Mouse (Mus musculus) gastrocnemius, postnatal 10 days (tissue): ENCODE data around the gene Efcab3. TPM values are rescaled to one million over a fixed set of nuclear protein-coding genes. Genes with fewer than 3 reads are reported as not detected.
"Not testable (repeated sequence)": the region's sequence is repeated elsewhere in the genome, so short reads cannot be mapped to it uniquely, and the experiment has no call there.

Source experiments
- DNase-seq: peaks from one replicate; pipeline ENCODE4 v3.0.0; 2021; ENCODE audit warnings: mixed read lengths
- long read RNA-seq, 2 experiments: library from polyadenylated mRNA; stranded (forward); transcript quantifications; one replicate each; pipeline ENCODE4 v2.0.0; 2021
- total RNA-seq, 2 experiments: library from RNA; stranded (reverse); gene quantifications; 2 replicates each; pipeline ENCODE4 v1.2.3; 2021

The Efcab3 gene
- not detected for total RNA-seq
- long read RNA-seq, experiment 1: 0 reads
- long read RNA-seq, experiment 2: 0 reads

- DNase-seq: no peak
These were observed at the start of gene Efcab3 for GRCm38 (mm10) chr11:105063292-105063691. Gene Efcab3, plus strand, starts transcription at chr11:105063592.

DNA sequence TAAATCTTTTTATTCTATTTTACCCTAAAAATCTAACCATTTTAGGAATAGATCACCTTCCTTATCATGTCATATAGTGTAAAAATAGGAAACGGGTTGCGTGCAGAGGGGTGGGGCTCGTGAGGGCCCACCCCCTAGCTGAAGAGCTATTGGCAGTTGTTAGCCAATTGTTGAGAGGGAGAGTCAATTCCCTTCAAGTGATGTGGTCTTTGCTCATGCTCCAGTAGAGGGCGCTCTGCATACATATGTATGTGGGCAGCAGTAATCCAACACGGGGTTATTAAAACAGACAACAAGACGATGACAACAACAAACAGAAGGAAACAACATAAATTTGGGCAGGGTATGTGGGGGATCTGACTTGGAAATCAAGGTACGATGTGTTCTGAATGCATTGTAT is 42.3 kb upstream of the Efcab3 start:
- no peak for DNase-seq

- DNase-seq: no peak
These were observed 34.5 kb upstream of the Efcab3 start for GRCm38 (mm10) chr11:105028744-105029348.

DNA sequence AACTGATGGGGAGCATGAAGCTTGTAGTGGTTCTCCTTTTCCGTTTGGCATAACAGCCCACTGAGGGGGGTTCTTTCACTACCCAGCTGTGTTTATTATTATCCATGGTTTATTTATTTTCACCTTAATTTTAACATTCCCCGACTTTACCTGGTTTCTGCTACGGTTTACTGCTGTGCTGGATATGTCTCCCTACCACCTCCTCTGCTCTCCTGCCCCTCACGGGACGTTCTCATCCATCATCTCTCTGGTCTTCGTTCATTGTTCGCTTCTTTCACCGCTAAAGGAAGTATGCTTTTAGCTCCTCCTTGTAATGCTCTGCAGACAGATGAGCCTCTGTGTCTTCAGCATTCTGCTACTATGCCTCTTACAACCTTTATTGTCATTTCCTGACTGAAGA is 33.9 kb upstream of the Efcab3 start:
- no peak for DNase-seq

GRCm38 (mm10) chr11:105030229-105030628 is 33.2 kb upstream of the Efcab3 start:
- no peak for DNase-seq

GRCm38 (mm10) chr11:105031103-105031502 is 32.3 kb upstream of the Efcab3 start:
- no peak for DNase-seq

GRCm38 (mm10) chr11:105035081-105035480 is 28.3 kb upstream of the Efcab3 start:
- no peak for DNase-seq

DNA sequence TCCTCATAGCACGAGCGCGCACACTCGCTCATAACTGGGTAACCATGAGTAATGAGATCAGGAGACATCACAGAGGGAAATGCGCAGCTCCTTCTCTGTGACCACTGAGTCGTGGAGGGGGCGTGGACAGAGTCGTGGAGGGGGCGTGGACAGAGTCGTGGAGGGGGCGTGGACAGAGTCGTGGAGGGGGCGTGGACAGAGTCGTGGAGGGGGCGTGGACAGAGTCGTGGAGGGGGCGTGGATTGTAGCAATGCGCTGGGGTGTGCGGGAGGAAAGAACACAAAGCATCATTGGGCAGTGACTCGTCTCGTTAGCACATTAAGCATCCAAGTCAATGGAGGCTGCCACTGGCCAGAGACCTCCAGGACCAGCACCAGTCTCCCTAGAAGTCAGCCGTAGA is 49.1 kb downstream of the Efcab3 start:
- DNase-seq: not testable (repeated sequence)

- DNase-seq: no peak
These were observed 54.4 kb downstream of the Efcab3 start for GRCm38 (mm10) chr11:105117814-105118213.

DNA sequence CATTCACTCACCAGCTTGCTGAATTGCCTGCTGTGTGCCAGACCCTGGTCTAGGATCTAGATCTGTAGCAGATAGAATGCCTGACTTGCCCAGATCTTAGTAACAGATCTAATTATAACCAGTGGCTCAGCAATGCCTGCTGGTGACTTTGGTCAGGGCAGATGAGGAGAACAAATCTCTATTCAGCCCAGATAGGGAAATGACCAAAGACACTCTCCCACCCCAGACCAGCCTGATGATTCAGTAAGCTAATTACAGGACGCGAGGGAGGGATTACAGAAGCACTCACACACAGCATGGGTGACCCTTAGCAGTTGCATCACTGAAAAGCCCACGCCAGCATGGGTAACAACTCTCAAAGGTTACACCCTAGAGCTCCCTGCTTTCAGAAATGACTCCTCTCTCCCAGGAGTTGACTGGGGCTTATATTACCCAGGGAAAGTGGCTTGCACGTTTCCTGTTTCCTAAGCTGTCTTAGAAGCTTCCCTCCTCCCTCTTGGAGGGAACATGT is 57.2 kb downstream of the Efcab3 start:
- no peak for DNase-seq

DNA sequence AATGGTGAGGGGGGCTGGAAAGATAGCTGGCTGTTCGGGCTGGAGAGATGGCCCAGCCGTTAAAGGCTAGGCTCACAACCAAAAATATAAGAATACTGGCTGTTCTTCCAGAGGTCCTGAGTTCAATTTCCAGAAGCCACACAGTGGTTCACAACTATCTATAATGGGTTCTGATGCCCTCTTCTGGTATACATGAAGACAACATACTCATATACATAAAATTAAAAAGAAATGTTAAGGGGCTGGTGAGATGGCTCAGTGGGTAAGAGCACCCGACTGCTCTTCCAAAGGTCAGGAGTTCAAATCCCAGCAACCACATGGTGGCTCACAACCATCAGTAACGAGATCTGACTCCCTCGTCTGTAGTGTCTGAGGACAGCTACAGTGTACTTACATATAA is 58.4 kb downstream of the Efcab3 start:
- not testable (repeated sequence) for DNase-seq

DNA sequence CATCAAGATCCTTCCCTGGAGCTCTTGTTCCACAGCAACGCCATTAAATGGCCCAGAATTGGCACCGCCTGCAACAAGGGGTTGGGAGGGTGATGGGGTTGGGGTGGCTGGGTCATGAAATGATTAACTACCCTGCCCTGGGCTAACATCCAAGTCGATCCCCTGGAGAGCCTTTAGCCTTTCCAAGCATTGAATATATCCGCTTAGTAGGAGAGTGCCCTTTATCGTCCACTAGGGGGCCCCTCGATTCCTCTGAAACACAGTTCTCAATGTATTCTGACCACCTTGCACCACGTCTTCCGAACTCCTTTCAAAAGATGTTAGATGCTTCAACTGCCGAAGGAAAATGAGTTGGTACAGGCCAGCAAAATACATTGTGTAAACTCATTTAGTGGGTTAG is 60.6 kb downstream of the Efcab3 start:
- DNase-seq: peak; percentile 46

DNA sequence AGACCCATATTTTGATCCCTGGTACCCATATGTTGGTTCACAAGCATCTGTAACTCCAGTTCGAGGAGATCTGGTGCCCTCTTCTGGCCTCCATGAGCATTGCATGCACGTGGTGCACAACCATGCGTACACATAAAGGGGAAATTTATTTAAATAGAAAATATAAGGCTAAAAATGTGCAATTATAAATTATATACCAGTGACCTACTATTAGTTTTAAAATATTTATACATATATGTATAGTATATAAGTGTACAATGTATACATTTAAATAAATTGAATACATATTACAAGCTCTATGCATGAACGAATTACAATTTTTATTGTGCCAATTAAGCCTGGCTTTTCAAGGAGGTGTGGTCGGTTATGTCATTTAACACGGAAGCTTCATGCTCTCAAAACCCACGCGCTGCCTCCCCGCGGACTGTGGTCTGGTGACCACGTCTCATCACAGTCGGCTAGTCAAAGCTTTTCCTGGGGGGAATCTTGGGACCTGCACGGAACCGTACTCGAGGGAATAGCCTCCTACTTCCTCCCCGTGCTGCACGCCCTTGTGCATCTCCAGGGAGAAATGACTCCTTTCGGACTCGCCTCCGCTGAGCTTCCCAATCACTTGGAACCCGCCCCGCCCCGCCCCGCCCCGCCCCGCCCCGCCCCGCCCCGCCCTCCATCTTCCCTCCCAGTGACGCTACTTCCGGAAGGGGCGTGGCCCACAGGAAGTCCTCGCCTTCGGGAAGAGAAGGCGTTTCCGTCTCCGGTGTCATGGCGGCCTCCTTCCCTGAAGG is 62.5 kb downstream of the Efcab3 start, which contains the start of gene Mettl2:
Gene Mettl2 (plus strand): TSS at position 691 of the 785 bp plus-strand sequence.
- DNase-seq: peak; percentile 83

DNA sequence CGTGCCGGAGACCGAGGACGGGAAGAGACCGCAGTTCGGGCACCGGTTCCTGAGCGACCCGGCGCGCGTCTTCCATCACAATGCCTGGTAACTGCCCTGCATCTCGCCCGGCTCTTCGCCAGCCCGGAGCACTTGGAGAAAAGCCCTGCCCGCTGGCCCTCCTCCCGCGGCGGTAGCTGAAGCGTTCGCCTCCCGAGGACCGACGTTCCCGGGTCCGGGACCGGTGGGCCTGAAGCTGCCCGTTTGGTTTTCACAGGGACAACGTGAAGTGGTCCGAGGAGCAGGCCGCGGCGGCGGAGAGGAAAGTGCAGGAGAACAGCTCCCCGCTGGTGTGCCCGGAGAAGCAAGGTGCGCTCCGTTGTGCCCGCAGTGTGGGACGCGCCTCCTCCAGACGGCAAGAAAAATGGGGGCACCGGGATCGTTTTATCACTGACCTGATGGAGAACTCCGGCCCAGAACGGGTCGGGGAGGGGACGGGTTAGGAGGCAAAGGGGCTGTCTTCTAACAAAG is 63.2 kb downstream of the Efcab3 start:
- no peak for DNase-seq

GRCm38 (mm10) chr11:105135692-105136091 is 72.3 kb downstream of the Efcab3 start:
- DNase-seq: no peak

- not testable (repeated sequence) for DNase-seq
These were observed 73.9 kb downstream of the Efcab3 start for GRCm38 (mm10) chr11:105137255-105137654.

- not testable (repeated sequence) for DNase-seq
These were observed 77.1 kb downstream of the Efcab3 start for GRCm38 (mm10) chr11:105140512-105140911.

DNA sequence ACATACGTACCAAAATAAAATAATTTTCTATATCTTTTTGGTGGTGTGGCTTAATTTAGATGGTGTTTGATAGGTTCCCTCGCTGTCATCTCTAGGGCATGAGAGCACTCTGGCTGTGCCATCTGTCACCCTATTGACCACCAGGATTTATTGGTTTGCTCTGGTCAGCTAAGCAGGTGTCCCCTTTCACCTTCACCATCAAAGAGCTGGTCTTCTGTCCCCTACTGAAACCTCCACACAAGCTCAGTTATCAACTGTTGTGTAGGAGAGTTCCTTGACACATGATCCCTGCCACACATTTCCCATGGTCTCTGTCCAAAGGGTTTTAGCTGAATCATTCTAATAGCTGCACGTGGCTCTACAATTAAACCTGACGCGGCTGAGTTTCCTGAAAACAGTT is 77.7 kb downstream of the Efcab3 start:
- no peak for DNase-seq

DNA sequence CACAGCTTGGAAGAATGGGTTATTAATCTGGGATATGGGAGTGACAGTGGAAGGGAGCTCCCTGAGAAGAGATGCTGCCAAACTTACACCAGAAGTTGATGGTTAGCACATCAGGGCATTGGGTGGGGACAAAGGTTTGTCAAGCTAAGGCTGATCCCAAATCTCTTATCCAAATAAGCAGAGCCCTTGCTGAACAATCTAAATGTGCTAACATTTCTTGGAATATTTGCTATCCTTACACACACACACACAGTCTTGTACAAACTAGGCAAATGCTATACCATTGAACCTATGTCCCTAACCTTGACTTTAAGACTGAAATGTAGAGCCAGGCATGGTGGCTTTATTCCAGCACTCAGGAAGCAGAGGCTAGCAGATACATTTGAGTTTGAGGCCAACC is 80.2 kb downstream of the Efcab3 start:
- DNase-seq: no peak

- no peak for DNase-seq
These were observed 80.7 kb downstream of the Efcab3 start for GRCm38 (mm10) chr11:105144084-105144483.

DNA sequence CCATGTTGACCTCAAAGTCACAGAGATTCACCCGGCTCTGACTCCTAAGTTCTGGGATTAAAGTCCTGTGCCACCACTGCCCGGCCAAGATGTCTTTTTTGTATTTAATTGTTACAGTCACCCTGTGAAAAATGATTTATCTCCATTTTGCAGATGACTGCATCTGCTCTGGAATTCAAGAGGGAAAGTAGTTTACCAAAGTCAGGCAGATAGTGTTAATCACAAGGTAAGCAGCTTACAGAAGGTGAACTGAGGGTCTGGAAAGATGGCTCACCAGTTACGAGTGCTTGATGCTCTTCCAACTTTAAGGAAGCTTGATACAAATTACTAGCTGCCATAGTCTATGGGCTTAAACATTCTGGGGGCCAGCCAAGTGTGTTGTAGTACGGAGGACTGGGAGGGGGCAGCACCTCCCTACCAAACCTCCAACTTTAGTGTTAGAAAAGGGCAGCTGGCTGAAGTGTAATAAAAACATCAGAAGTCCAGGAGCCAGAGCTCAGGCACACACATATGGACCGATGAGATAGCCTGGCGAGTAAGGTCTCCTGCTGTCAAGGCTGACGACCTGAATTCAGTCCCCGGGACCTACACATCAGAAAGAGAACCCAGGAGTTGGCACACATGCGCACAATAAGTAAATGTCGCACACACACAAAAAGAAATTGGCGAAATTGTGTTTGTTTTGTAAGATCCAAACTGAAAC is 81.3 kb downstream of the Efcab3 start:
- no peak for DNase-seq

- DNase-seq: no peak
These were observed 81.8 kb downstream of the Efcab3 start for GRCm38 (mm10) chr11:105145211-105145610.

DNA sequence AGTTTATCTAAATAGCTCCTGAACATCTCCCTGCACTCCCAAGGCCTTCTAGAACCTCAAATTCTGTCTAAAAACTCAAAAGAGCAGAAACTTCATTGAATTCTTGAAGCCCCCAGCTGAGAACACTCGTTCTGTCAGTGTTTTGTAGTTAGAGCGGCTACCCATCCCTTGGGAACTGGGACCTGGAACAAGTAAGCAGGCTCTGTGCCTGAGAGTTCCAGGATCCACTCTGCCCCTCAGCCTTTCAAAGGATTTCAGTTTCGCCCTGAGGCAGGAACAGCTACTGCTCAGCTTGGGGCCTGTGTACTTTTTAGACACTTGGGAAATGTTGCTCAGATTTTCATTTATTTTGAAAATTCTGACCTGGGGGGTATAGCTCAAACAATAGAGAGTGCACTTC is 83.2 kb downstream of the Efcab3 start, which contains the start of gene Gm10842:
Gene Gm10842 (plus strand): TSS at position 301 of the 400 bp plus-strand sequence.
- DNase-seq: no peak
